Mouse (Mus musculus) spleen, adult 2 months (tissue): ENCODE data around the gene Gm14412.
"Not testable (repeated sequence)": the region's sequence is repeated elsewhere in the genome, so short reads cannot be mapped to it uniquely, and the experiment has no call there.

Experiments used
- CTCF ChIP-seq: fragments of 200-500 bp; IDR thresholded peaks from 2 replicates; pipeline ENCODE4 v1.5.1; 2011; ENCODE audit warnings: mild to moderate bottlenecking, inconsistent platforms; ENCODE audit not compliant: insufficient read depth, insufficient read length, insufficient replicate concordance; ENCODE audit errors: extremely low read depth
- POLR2A ChIP-seq: fragments of 200-500 bp; IDR thresholded peaks from 2 replicates; pipeline ENCODE4 v1.6.1; 2011; ENCODE audit warnings: low read depth, low read length, inconsistent platforms

DNA sequence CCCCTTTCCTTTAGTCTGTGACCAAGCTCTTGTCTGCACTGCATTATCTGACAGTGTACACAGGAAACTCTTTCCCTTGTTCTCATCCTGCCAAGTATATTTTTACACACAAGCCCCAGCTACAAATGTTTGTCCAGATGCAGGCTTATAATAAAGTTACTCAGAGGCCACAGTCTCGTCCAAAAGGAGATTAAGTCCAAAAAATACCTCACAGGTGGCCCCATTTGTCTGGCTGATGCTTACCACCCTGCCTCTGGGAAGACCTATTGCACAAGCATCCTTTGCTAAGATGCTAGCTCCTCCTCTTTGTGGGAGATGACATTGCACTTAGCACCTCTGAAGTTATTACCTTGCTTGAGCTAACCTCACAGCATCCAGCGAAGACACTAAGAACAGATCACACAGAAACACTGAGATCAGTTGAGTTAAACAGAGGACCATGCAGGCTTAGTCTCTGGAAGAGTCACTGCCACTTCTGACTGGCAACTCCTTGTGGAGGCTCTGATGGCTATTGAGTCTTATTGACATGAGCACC, 3.3 kb downstream of the Gm14412 start:
- TF ChIP-seq CTCF, POLR2A: not testable (repeated sequence)
